Mouse (Mus musculus) thymus, postnatal 4 days (tissue): ENCODE data around the gene Nrxn1.

Experiments used
- DNase-seq: peaks from one replicate; pipeline ENCODE4 v3.0.0; 2021

Nrxn1 gene

GRCm38 (mm10) chr17:90059320-90060111 is 1033.4 kb downstream of the Nrxn1 start:
- no peak for DNase-seq

DNA sequence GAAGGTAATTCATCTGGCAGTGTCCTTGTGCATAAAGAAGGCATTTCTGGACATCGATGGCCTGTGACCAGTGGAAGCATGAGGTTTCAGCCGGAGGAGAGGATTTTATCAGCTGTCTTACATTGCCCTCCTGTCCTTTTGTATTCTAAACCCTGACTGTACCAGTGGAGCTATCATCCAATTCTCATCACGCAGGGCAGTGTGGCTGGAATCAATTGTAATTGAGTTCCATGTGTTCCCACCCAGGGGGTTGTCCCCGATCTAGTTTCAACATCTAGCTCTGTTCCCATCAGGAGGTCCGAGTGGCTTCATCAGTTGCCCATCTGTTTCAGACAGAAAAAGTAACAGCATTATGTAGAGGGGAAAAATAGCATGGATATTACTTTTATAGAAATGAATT is 1038.6 kb downstream of the Nrxn1 start:
- DNase-seq = no peak

- no peak for DNase-seq
These were observed 1053.6 kb downstream of the Nrxn1 start for GRCm38 (mm10) chr17:90039316-90039715.

- no peak for DNase-seq
These were observed 1060.5 kb downstream of the Nrxn1 start for GRCm38 (mm10) chr17:90032416-90032815.

- no peak for DNase-seq
These were observed 1076.2 kb downstream of the Nrxn1 start for GRCm38 (mm10) chr17:90016636-90017035.

DNA sequence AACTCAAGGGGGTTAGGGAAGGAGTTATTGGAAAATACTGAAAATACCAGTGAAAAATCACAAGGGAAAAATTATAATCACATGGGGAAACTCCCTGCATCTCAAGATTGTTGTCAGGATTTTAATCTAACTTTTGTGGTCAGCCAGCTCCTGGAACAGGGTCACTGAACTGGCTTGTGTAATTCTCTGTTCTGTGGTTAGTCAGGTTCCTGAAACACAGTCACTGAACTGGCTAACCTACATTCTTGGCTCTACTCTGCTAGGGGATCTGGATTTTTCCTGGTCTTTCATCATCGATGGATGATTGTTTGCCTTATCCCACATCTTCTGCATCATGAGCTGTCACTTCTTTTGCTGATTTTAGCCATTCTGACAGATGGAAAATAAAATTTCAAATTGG is 1081.1 kb downstream of the Nrxn1 start:
- DNase-seq = no peak

- no peak for DNase-seq
These were observed 1085.3 kb downstream of the Nrxn1 start for GRCm38 (mm10) chr17:90007438-90008109.

- DNase-seq = no peak
These were observed 1102.2 kb downstream of the Nrxn1 start for GRCm38 (mm10) chr17:89990651-89991050.
